Mouse (Mus musculus) stomach, postnatal 0 days (tissue): ENCODE measurements around the gene Gm9945.

Experiments
- CTCF ChIP-seq: IDR thresholded peaks from 2 replicates; pipeline ENCODE4 v1.5.1; 2016; ENCODE audit warnings: antibody characterized with exemption, low read depth, mild to moderate bottlenecking, moderate library complexity
- EP300 ChIP-seq: optimal IDR thresholded peaks from 2 replicates; pipeline ENCODE3; 2016; ENCODE audit warnings: antibody characterized with exemption

GRCm38 (mm10) chr11:53523545-53524405 is 43.8 kb downstream of the Gm9945 start:
- TF ChIP-seq CTCF, result no peak
- no peak for TF ChIP-seq EP300
